ENCODE assay signal across 8 mouse cellular contexts in genomic region chr6:86849692-86850445, GRCm38 (mm10). TPM values are rescaled to one million over a fixed set of nuclear protein-coding genes. Genes with fewer than 3 reads are reported as not detected.
DNase-seq lines count a peak whose midpoint lies in the region; ATAC-seq and TF ChIP-seq lines count a peak whose summit lies in the region.

No protein-coding gene starts in this region.

- TF ChIP-seq EP300 in heart, adult 2 months (IDR thresholded peaks at IDR 0.05; ENCODE audit: insufficient read depth, low read depth, low read length), result 0 out of 2 replicates have a peak, but pooled peaks have one; percentile 12

- TF ChIP-seq CTCF in heart, adult 2 months (IDR thresholded peaks at IDR 0.05), result no peak

- peak overlapping the region; percentile 87 for H3K4me2 ChIP-seq in limb, embryonic 12.5 days
- H3K4me2 ChIP-seq in midbrain, embryonic 12.5 days (replicated peaks), result peak overlapping the region; percentile 76

- H3K79me2 ChIP-seq in heart, adult 2 months (replicated peaks; ENCODE audit: control insufficient read depth, insufficient read depth, low read length), result peaks cover 4% of the 10 kb centered on the region

- peak overlapping the region; percentile 72 for H3K9ac ChIP-seq in heart, adult 2 months (ENCODE audit: low read depth, low read length)
- peak overlapping the region; percentile 87 for H3K9ac ChIP-seq in limb, embryonic 12.5 days (replicated peaks)
- H3K9ac ChIP-seq in midbrain, embryonic 12.5 days (replicated peaks), result peak overlapping the region; percentile 84

- TF ChIP-seq POLR2A in heart, adult 2 months (IDR thresholded peaks at IDR 0.05; ENCODE audit: insufficient read depth, low read depth, low read length), result no peak

- peaks cover 23% of the 10 kb centered on the region for H3K36me3 ChIP-seq in heart, adult 2 months (ENCODE audit: control insufficient read depth, insufficient read depth, low read length)
- peaks cover 17% of the 10 kb centered on the region for H3K36me3 ChIP-seq in hindbrain, embryonic 10.5 days
- H3K36me3 ChIP-seq in limb, embryonic 12.5 days, result peaks cover 14% of the 10 kb centered on the region
- H3K36me3 ChIP-seq in midbrain, embryonic 12.5 days, result peaks cover 3% of the 10 kb centered on the region; the same call in 1 of the 2 replicates

- intact Hi-C loops in heart, adult 2 months (cut with DNase I), result loop anchor here (1.0 to 2.0 kb wide), 2 partner anchors 37 to 71 kb away; no protein-coding TSS in a partner anchor
- intact Hi-C loops in heart, postnatal 10 days (cut with DNase I), result loop anchor here (1.0 to 2.0 kb wide), 3 partner anchors 15 to 72 kb away; no protein-coding TSS in a partner anchor

- peak overlapping the region; percentile 99 for H3K27ac ChIP-seq in heart, adult 2 months
- H3K27ac ChIP-seq in hindbrain, embryonic 10.5 days, result peak overlapping the region; percentile 97
- H3K27ac ChIP-seq in limb, embryonic 12.5 days, result peak overlapping the region; percentile 96
- H3K27ac ChIP-seq in midbrain, embryonic 12.5 days (replicated peaks), result peak overlapping the region; percentile 97

- H3K4me3 ChIP-seq in heart, adult 2 months, result peak overlapping the region; percentile 70
- H3K4me3 ChIP-seq in hindbrain, embryonic 10.5 days, result peak overlapping the region; percentile 84
- peak overlapping the region; percentile 87 for H3K4me3 ChIP-seq in limb, embryonic 12.5 days (replicated peaks)
- H3K4me3 ChIP-seq in midbrain, embryonic 12.5 days, result peak overlapping the region; percentile 85

- peak in 1 of 2 experiments; percentile 64 for DNase-seq in heart, adult 2 months
- no peak for DNase-seq in heart, postnatal 10 days
- peak; percentile 50 for DNase-seq in ZHBTc4 (ENCODE audit: low read depth, low spot score)
- DNase-seq in hindbrain, embryonic 10.5 days (ENCODE audit: low spot score), result no peak
- peak; percentile 75 for DNase-seq in thymus, postnatal 4 days

- 0 out of 2 replicates have a peak, but pooled peaks have one; percentile 24 for ATAC-seq in erythroblast, adult 5-6 weeks (replicated peaks; ENCODE audit: low FRiP score, poor library complexity, severe bottlenecking)
- peak; percentile 32 for ATAC-seq in limb, embryonic 12.5 days (ENCODE audit: insufficient number of reproducible peaks, insufficient read depth, low FRiP score, low TSS enrichment, low read depth)
- peak; percentile 31 for ATAC-seq in midbrain, embryonic 12.5 days (ENCODE audit: low FRiP score, low read depth)

- H3K27me3 ChIP-seq in heart, adult 2 months (ENCODE audit: control insufficient read depth, insufficient read depth, low read length), result no peaks in the 10 kb centered on the region
- no peaks in the 10 kb centered on the region for H3K27me3 ChIP-seq in hindbrain, embryonic 10.5 days (ENCODE audit: insufficient read depth, poor library complexity, severe bottlenecking)
- H3K27me3 ChIP-seq in limb, embryonic 12.5 days, result no peaks in the 10 kb centered on the region
- no peaks in the 10 kb centered on the region for H3K27me3 ChIP-seq in midbrain, embryonic 12.5 days

- H3K4me1 ChIP-seq in heart, adult 2 months (ENCODE audit: control insufficient read depth, insufficient read depth, low read length), result peaks cover 25% of the 10 kb centered on the region
- H3K4me1 ChIP-seq in hindbrain, embryonic 10.5 days (replicated peaks), result peaks cover 38% of the 10 kb centered on the region
- peaks cover 30% of the 10 kb centered on the region for H3K4me1 ChIP-seq in limb, embryonic 12.5 days (replicated peaks)
- H3K4me1 ChIP-seq in midbrain, embryonic 12.5 days, result peaks cover 32% of the 10 kb centered on the region

- WGBS in heart, adult 2 months, result under 1% methylated on average over 36 of the region's 36 CpGs
- WGBS in hindbrain, embryonic 10.5 days, result under 1% methylated on average over 36 of the region's 36 CpGs
- WGBS in limb, embryonic 12.5 days, result under 1% methylated on average over 36 of the region's 36 CpGs
- under 1% methylated on average over 36 of the region's 36 CpGs for WGBS in midbrain, embryonic 12.5 days

- no peaks in the 10 kb centered on the region for H3K9me3 ChIP-seq in hindbrain, embryonic 10.5 days
- H3K9me3 ChIP-seq in limb, embryonic 12.5 days, result no peaks in the 10 kb centered on the region
- H3K9me3 ChIP-seq in midbrain, embryonic 12.5 days, result no peaks in the 10 kb centered on the region

RNA-seq across cellular contexts. Expression of gene Aak1, which starts 0.6 kb away (rescaled TPM):
- total RNA-seq in heart, adult 2 months (2021), result 10 to 100 TPM; 81.6 to 85.5 TPM
- polyA plus RNA-seq in heart, adult 2 months (2012; rRNA removed), result 20.5 and 31.2 TPM in 2 replicates
- total RNA-seq in heart, postnatal 10 days (2021), result 100 to 1,000 TPM in 1 of 2 experiments, 10 to 100 TPM in 1; 95.7 to 103 TPM
- 4.4 and 24.0 TPM in 2 replicates for total RNA-seq in erythroblast, adult 5-6 weeks (2015; ENCODE audit: low replicate concordance)
- 3.1 and 10.4 TPM in 2 replicates for total RNA-seq in erythroblast, adult 5-6 weeks (2017; ENCODE audit: low replicate concordance)
- 12.1 and 18.8 TPM in 2 replicates for polyA plus RNA-seq in hindbrain, embryonic 10.5 days (2016; fragmentation: Nextera tagmentation; extraction: Ambion mirVana)
- polyA plus RNA-seq in limb, embryonic 12.5 days (2016; fragmentation: Nextera tagmentation; extraction: Ambion mirVana), result 15.6 and 18.8 TPM in 2 replicates
- 30.6 and 35.8 TPM in 2 replicates for polyA plus RNA-seq in midbrain, embryonic 12.5 days (2016; fragmentation: Nextera tagmentation; extraction: Ambion mirVana)

RNA-seq across cellular contexts. Expression of gene Anxa4, which starts 56.5 kb away (rescaled TPM):
- 10 to 100 TPM; 33.1 to 33.3 TPM for total RNA-seq in heart, adult 2 months (2021)
- polyA plus RNA-seq in heart, adult 2 months (2012; rRNA removed), result 18.1 and 23.4 TPM in 2 replicates
- total RNA-seq in heart, postnatal 10 days (2021), result 10 to 100 TPM; 38.5 to 39.6 TPM
- 3.7 and 5.9 TPM in 2 replicates for total RNA-seq in erythroblast, adult 5-6 weeks (2015; ENCODE audit: low replicate concordance)
- 3.7 and 8.4 TPM in 2 replicates for total RNA-seq in erythroblast, adult 5-6 weeks (2017; ENCODE audit: low replicate concordance)
- polyA plus RNA-seq in hindbrain, embryonic 10.5 days (2016; fragmentation: Nextera tagmentation; extraction: Ambion mirVana), result 7.4 and 8.7 TPM in 2 replicates
- polyA plus RNA-seq in limb, embryonic 12.5 days (2016; fragmentation: Nextera tagmentation; extraction: Ambion mirVana), result 17.9 and 18.6 TPM in 2 replicates
- 6.1 and 6.2 TPM in 2 replicates for polyA plus RNA-seq in midbrain, embryonic 12.5 days (2016; fragmentation: Nextera tagmentation; extraction: Ambion mirVana)

Comparison
In these comparisons a context has a peak if more than half of its experiments do, and no peak if none do; other contexts are left out.
1. DNase-seq: peak in ZHBTc4 (single experiment) and thymus, postnatal 4 days (single experiment); none in heart, postnatal 10 days (0 of 2) and hindbrain, embryonic 10.5 days (single experiment).
2. Peak in every context shown above with its lines, with median percentiles within 50 percentile points of each other: H3K27ac ChIP-seq, H3K4me3 ChIP-seq, H3K9ac ChIP-seq and ATAC-seq.